Mouse (Mus musculus) cortical plate, adult 2 months (tissue): ENCODE data around the gene Hoxa9.

Experiments used
- CTCF ChIP-seq: fragments of 200-500 bp; IDR thresholded peaks from 2 replicates; pipeline ENCODE4 v1.5.1; 2011; ENCODE audit warnings: mild to moderate bottlenecking, control low read depth, low read length; ENCODE audit not compliant: insufficient read depth; ENCODE audit errors: extremely low read depth
- POLR2A ChIP-seq: fragments of 200-500 bp; IDR thresholded peaks from 2 replicates; pipeline ENCODE4 v1.6.1; 2011; ENCODE audit warnings: mild to moderate bottlenecking, low read length, control low read depth; ENCODE audit not compliant: insufficient read depth; ENCODE audit errors: extremely low read depth

DNA sequence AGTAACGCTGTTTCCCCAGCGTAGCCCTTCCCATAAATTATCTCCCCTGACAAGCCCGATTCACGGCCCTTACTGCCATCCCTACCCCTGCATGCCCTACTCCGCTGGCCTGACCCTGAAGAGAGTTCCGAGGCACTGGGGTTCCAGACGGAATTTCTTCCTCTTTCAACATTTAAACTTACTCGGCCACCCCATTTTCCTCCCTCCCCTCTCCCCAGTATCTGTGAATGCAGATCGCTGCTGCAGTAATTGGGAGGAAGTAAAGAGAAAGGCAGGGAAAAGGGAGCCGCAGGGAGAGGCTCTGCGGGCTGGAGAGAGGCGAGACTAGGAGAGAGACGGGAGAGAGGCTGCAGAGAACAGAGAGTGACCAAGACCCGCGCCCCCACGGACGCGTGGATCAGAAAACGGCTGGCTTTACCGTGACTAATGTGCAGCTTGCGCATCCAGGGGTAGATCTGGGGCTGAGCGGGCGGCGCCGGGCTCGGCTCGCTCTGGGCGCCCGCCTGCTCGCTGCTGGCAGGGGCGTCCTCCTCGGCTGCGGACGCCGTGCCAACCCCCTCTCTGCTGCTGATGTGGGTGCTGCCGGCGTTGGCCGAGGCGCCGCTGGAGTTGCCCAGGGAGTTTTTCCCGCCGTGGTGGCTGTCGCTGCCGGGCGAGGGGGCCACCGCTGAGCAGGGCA lies 27.4 kb downstream of the Hoxa9 start:
- TF ChIP-seq CTCF (no peak), POLR2A (no peak)
